Mouse (Mus musculus): ENCODE data around the gene Lrrc20.

- no peak for TF ChIP-seq CTCF (IDR thresholded peaks at IDR 0.05; ENCODE audit: low read depth, low read length)
- TF ChIP-seq POLR2A (IDR thresholded peaks at IDR 0.05; ENCODE audit: borderline replicate concordance, low read depth, low read length): no peak
Measured at GRCm38 (mm10) chr10:61500756-61501155, 25.2 kb downstream of the Lrrc20 start.
